Mouse (Mus musculus) stomach, embryonic 16.5 days (tissue): Measurements from ENCODE around the gene Tet3. TPM values are rescaled to one million over a fixed set of nuclear protein-coding genes. Genes with fewer than 3 reads are reported as not detected.

ENCODE experiments used
- ATAC-seq: fragments of 200-750 bp; cut with Nextera tagmentation; 2 replicates; pipeline ENCODE4 v1.8.0; 2017; ENCODE audit warnings: moderate number of reproducible peaks, moderate TSS enrichment; ENCODE audit not compliant: insufficient read depth, low FRiP score
- H3K27ac ChIP-seq: fragments of 300-500 bp; sonication (generic); 2 replicates; pipeline ENCODE4 v1.5.1; 2014; ENCODE audit warnings: low read length
- H3K27me3 ChIP-seq: fragments of 300-500 bp; sonication (generic); 2 replicates; pipeline ENCODE4 v1.6.1; 2014; ENCODE audit warnings: low read length, control low read depth, mixed read lengths; ENCODE audit not compliant: control insufficient read depth, insufficient read depth
- H3K36me3 ChIP-seq: fragments of 300-500 bp; sonication (generic); 2 replicates; pipeline ENCODE4 v1.6.1; 2014; ENCODE audit warnings: low read length; ENCODE audit not compliant: control insufficient read depth, insufficient read depth
- H3K4me1 ChIP-seq: fragments of 300-500 bp; sonication (generic); 2 replicates; pipeline ENCODE4 v1.6.1; 2014; ENCODE audit warnings: low read length, control low read depth, mixed read lengths; ENCODE audit not compliant: control insufficient read depth, insufficient read depth
- H3K4me2 ChIP-seq: fragments of 300-500 bp; sonication (generic); 2 replicates; pipeline ENCODE4 v1.6.1; 2014; ENCODE audit warnings: low read depth, low read length, mixed read lengths
- H3K4me3 ChIP-seq: fragments of 300-500 bp; sonication (generic); replicated peaks from 2 replicates; pipeline ENCODE4 v1.5.1; 2014; ENCODE audit warnings: mild to moderate bottlenecking, low read length
- H3K9ac ChIP-seq: fragments of 300-500 bp; sonication (generic); 2 replicates; pipeline ENCODE4 v1.6.1; 2014; ENCODE audit warnings: low read length
- H3K9me3 ChIP-seq: fragments of 300-500 bp; sonication (generic); replicated peaks from 2 replicates; pipeline ENCODE4 v1.6.1; 2016; ENCODE audit warnings: low read length, control low read depth; ENCODE audit not compliant: control insufficient read depth
- WGBS: fragments of 180-500 bp; shearing (Covaris S2); extraction: QIAGEN DNeasy Blood & Tissue Kit; methylation state at CpG from one replicate; pipeline ENCODE4 v1.1.7; 2014; 5-methylcytosine and 5-hydroxymethylcytosine counted together
- polyA plus RNA-seq: library from polyadenylated mRNA; unstranded; fragments of >200 nt; fragmentation: Nextera tagmentation; extraction: Ambion mirVana; gene quantifications from 2 replicates; pipeline ENCODE4 v1.2.1, GENCODE M21; 2015

Tet3 gene
- polyA plus RNA-seq, 1 experiment from 2014 or later = 34.5 TPM

DNA sequence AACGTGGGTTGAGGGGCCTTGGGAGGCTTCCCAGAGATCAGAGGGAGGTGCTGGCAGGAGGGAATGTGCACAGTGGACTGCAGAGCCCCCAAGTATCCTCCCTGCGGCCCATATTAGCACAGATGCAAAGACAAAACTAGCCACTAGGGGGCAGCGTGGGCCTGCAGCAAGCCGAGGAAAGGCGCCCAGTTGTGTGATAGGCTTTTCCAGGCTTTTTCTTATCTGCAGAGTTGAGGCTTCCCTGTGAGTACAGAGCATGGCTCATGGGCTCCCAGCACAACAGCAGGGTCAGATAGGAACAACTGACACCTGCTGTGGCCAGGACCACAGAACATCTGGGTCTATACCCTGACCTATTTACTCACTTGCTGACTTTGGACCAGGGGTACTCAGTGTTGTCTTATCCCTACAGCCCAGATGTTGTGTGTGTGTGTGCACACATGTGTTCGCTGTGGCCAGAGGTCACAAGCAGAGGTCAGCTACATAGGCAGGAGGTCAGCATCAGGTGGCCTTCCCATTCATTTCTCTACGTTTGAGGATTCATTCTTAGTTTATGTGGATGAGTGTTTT, 102.2 kb downstream of the Tet3 start:
- Histone ChIP-seq H3K4me1 (peaks cover under 1% of the 10 kb centered on the region; the same call in 1 of the 2 replicates), H3K9ac (no peak overlapping the region), H3K27me3 (no peaks in the 10 kb centered on the region), H3K4me3 (no peak overlapping the region), H3K36me3 (peaks cover 8% of the 10 kb centered on the region; the same call in 1 of the 2 replicates), H3K27ac (no peak overlapping the region), H3K9me3 (no peaks in the 10 kb centered on the region), H3K4me2 (no peak overlapping the region)
- WGBS = 20% methylated on average over 7 of the region's 7 CpGs
- peak; percentile 41; the same call in 1 of the 2 replicates for ATAC-seq

- Histone ChIP-seq H3K4me1 (peaks cover 13% of the 10 kb centered on the region), H3K9ac (no peak overlapping the region), H3K4me3 (no peak overlapping the region), H3K27me3 (no peaks in the 10 kb centered on the region), H3K27ac (0 out of 2 replicates have a peak overlapping the region, but pooled peaks have one; percentile 10), H3K36me3 (peaks cover 8% of the 10 kb centered on the region; the same call in 1 of the 2 replicates), H3K4me2 (no peak overlapping the region), H3K9me3 (no peaks in the 10 kb centered on the region)
- WGBS = 82% methylated on average over 9 of the region's 9 CpGs
- no peak for ATAC-seq
These were observed 103.8 kb downstream of the Tet3 start for GRCm38 (mm10) chr6:83354856-83355781.

DNA sequence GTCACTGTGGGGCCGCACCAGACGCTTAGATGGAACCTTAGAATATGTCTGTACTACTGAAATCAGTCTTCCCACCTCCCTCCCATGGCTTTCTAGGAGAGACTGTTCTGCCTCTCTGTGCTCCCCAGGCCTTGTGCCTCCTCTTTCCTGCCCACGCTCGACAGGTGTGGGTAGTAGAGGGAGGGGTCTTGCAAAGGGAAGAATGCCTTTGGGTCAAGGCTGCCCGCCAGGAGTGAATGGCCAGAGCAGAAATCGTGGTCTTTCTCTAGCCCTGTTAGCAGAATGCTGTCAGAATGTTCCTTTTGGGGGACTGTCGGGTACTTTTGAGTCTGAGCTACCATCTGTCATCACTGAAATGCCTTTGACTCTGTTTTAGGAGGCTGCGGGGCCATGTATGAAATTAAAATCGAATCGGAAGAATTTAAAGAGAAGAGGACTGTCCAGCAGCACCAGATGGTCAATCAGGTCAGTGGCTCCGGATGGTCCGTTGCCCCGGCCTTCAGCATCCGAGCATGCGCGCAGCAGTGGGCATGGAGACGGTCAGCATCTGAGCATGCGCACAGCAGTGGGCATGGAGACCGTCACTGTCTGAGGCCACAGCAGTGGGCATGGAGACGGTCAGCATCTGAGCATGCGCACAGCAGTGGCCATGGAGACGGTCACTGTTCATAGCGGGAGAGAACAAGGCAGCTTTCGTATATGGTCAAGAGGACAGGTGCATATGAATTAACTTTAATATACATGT, 106.0 kb downstream of the Tet3 start:
- Histone ChIP-seq H3K4me2 (no peak overlapping the region), H3K36me3 (peaks cover 5% of the 10 kb centered on the region; the same call in 1 of the 2 replicates), H3K4me3 (no peak overlapping the region), H3K27me3 (no peaks in the 10 kb centered on the region), H3K27ac (no peak overlapping the region), H3K9ac (no peak overlapping the region), H3K4me1 (peaks cover 20% of the 10 kb centered on the region), H3K9me3 (no peaks in the 10 kb centered on the region)
- 91% methylated on average over 24 of the region's 24 CpGs for WGBS
- ATAC-seq = no peak

GRCm38 (mm10) chr6:83351490-83352160, 107.3 kb downstream of the Tet3 start:
- H3K9me3 ChIP-seq = no peaks in the 10 kb centered on the region
- H3K4me2 ChIP-seq = no peak overlapping the region
- peaks cover 20% of the 10 kb centered on the region for H3K4me1 ChIP-seq
- 67% methylated on average over 7 of the region's 7 CpGs for WGBS
- H3K9ac ChIP-seq = peak overlapping the region; percentile 95; the same call in 1 of the 2 replicates
- peaks cover 5% of the 10 kb centered on the region; the same call in 1 of the 2 replicates for H3K36me3 ChIP-seq
- no peaks in the 10 kb centered on the region for H3K27me3 ChIP-seq
- peak; percentile 48; the same call in 1 of the 2 replicates for ATAC-seq
- no peak overlapping the region for H3K4me3 ChIP-seq
- H3K27ac ChIP-seq = peak overlapping the region; percentile 52

DNA sequence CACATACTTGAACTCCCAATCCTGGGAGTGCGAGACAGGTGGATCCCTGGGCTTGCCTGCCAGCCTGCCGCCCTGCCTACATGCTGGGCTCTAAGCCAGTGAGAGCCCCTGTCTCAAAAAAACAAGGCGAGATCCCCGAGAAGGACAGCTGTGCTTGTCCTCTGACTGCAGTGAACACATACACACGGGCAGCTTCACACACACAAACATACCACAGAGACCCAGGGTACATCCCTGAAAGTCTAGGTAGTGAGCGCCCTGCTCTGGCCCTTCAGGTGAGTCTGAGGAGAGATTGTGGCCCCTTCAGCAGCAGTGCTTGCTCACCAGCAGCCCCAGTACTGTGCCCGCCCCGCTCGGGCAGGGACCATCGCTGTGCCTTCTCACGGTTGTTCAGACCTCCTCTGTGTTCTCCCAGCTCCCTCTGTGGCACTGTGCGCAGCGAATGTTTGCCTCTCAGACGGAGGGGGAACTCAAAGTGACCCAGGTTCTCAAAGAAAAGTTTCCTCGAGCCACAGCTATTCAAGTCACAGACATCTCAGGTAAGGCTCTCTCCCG, 108.0 kb downstream of the Tet3 start:
- WGBS = 85% methylated on average over 16 of the region's 16 CpGs
- Histone ChIP-seq H3K9ac (peak overlapping the region; percentile 95; the same call in 1 of the 2 replicates), H3K4me2 (no peak overlapping the region)

DNA sequence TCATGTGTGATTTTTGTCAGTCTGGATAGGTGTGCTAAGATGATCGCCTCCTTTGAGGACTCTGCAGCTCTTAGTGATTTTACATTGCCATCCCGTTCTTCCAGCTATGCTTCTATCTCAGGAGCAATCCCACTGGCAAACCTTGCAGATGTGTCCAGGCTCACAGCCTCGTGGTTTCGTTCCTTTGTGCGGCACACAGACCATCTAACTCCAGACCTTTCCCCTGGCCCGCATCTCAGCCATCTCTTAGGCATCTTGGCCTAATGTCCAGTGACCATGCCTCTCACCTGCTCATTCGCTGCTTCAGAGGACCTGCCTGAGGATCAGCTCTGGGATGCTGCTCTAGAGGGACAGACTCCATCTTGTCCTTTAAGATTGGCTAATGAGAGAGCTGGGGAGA, 108.7 kb downstream of the Tet3 start:
- Histone ChIP-seq H3K4me2 (peak overlapping the region; percentile 71), H3K9me3 (no peaks in the 10 kb centered on the region), H3K36me3 (peaks cover 5% of the 10 kb centered on the region; the same call in 1 of the 2 replicates), H3K4me1 (peaks cover 20% of the 10 kb centered on the region), H3K27me3 (no peaks in the 10 kb centered on the region), H3K9ac (peak overlapping the region; percentile 95), H3K4me3 (peak overlapping the region; percentile 87), H3K27ac (no peak overlapping the region)
- ATAC-seq = no peak
- WGBS = 79% methylated on average over 7 of the region's 7 CpGs

More for the DNA sequence above, 108.0 kb downstream of the Tet3 start:
- Histone ChIP-seq H3K27me3 (no peaks in the 10 kb centered on the region), H3K36me3 (peaks cover 5% of the 10 kb centered on the region; the same call in 1 of the 2 replicates), H3K27ac (peak overlapping the region; percentile 52), H3K4me3 (no peak overlapping the region), H3K9me3 (no peaks in the 10 kb centered on the region), H3K4me1 (peaks cover 20% of the 10 kb centered on the region)
- no peak for ATAC-seq

DNA sequence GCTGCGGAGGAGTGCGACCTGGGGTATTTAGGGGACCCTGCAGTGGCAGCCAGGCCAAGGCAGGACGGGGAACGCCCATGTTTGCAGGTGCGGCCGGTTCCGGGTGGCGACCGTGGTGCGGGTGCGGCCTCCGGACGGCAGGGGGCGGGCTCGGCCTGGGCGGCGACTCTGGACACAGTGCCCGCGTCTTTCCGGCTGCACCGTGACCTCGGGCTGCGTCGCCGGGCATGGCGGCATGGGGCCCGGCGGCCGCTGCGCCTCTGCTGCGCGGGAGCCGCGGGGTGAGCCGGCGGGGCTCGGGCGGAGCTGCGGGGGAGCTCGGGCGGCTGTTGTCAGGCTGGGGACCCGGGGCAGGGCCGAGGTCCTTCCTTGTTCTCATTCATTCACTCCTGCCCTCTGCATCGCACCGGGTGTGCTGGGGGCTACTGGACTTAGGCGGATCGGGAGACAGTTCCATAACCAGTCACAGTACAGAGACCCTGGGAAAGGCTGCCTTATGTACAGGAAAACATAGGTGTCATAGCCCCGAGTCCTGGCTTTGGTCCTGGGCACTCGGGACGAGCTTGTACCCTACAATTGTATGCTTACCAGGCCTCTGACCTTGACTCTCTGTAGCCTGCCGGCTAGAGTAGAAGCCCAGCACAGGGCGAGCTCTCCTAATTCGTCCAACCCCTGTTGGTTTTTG, 109.5 kb downstream of the Tet3 start:
- H3K4me2 ChIP-seq = peak overlapping the region; percentile 71
- under 1% methylated on average over 53 of the region's 53 CpGs for WGBS
- peak overlapping the region; percentile 56; the same call in 1 of the 2 replicates for H3K27ac ChIP-seq

DNA sequence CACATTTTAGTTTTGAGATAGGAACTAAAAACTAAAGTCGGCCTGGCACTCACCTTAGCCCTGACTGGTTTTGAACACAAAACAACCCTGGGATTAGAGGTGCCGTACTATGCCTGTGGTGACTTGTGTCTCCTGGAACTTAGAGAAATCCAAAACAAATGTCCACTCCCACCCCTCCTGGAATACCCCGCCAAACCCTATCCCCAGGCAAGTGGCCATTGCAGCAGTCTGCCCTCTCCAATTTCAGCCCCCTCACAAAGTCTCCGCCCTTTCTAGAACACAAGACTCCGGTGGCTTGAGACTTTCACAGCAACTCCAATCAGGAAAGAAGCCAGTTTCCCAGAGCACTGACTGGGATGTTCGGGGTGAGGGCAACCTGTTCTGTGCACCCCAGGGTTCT, 110.0 kb downstream of the Tet3 start, which contains the start of gene Bola3:
Bola3 (plus strand) TSS at position 275 of the 400 bp plus-strand sequence.
- 32% methylated on average over 6 of the region's 6 CpGs for WGBS
- peak within 1 kb of the TSS; percentile 56; the same call in 1 of the 2 replicates for H3K27ac ChIP-seq
- H3K4me3 ChIP-seq = peak within 1 kb of the TSS; percentile 87
- H3K9me3 ChIP-seq = no peaks in the 10 kb centered on the region
- no peaks in the 10 kb centered on the region for H3K27me3 ChIP-seq
- H3K4me1 ChIP-seq = peaks cover 20% of the 10 kb centered on the region
- peak within 1 kb of the TSS; percentile 95 for H3K9ac ChIP-seq
- ATAC-seq = peak; percentile 12; the same call in 1 of the 2 replicates
- H3K4me2 ChIP-seq = peak within 1 kb of the TSS; percentile 71
- no peaks in the 10 kb centered on the region for H3K36me3 ChIP-seq

More for the DNA sequence above, 109.5 kb downstream of the Tet3 start:
- no peaks in the 10 kb centered on the region for H3K9me3 ChIP-seq
- peaks cover 20% of the 10 kb centered on the region for H3K4me1 ChIP-seq
- H3K27me3 ChIP-seq = no peaks in the 10 kb centered on the region
- ATAC-seq = peak; percentile 94
- peak overlapping the region; percentile 95 for H3K9ac ChIP-seq
- peaks cover 4% of the 10 kb centered on the region; the same call in 1 of the 2 replicates for H3K36me3 ChIP-seq
- peak overlapping the region; percentile 87 for H3K4me3 ChIP-seq
